Mouse (Mus musculus) granulocyte monocyte progenitor cell, adult 5-6 weeks (primary cell): Measurements from ENCODE around the gene Gm13695. TPM values are rescaled to one million over a fixed set of nuclear protein-coding genes. Genes with fewer than 3 reads are reported as not detected.
"Not testable (repeated sequence)": the region's sequence is repeated elsewhere in the genome, so short reads cannot be mapped to it uniquely, and the experiment has no call there.

Source experiments
- ATAC-seq: replicated peaks from 2 replicates; pipeline ENCODE4 v1.8.0; 2016; ENCODE audit warnings: mild to moderate bottlenecking, moderate TSS enrichment, inconsistent platforms; ENCODE audit not compliant: poor library complexity, severe bottlenecking
- total RNA-seq, 2 experiments: library from RNA; stranded (forward) in 1 of 2; stranded (reverse) in 1 of 2; fragments of 200-712, 200-1000 nt in 1 of 2; fragments of >200 nt in 1 of 2; fragmentation: Nextera tagmentation in 1 of 2; gene quantifications; 2 replicates each; pipeline ENCODE4 v1.2.3; 2014 to 2017

Gm13695 gene
- not detected in 2 replicates for total RNA-seq (2014; fragmentation: Nextera tagmentation)
- not detected in 2 replicates for total RNA-seq (2017)

- ATAC-seq = not testable (repeated sequence)
Measured at GRCm38 (mm10) chr2:83967013-83967412, at the start of gene Gm13695. Gm13695 (plus strand) TSS chr2:83967313.

GRCm38 (mm10) chr2:83929478-83930088, 37.5 kb upstream of the Gm13695 start:
- peak; percentile 100 for ATAC-seq

- peak; percentile 90 for ATAC-seq
Measured at GRCm38 (mm10) chr2:83940931-83941361, 26.2 kb upstream of the Gm13695 start, which contains the start of gene Zswim2. Zswim2 (minus strand) TSS chr2:83941228.

- ATAC-seq = 0 out of 2 replicates have a peak, but pooled peaks have one; percentile 5
Measured at GRCm38 (mm10) chr2:83941378-83941777, 25.7 kb upstream of the Gm13695 start.

GRCm38 (mm10) chr2:83941792-83942191, 25.3 kb upstream of the Gm13695 start:
- ATAC-seq = peak; percentile 61

GRCm38 (mm10) chr2:83955393-83955792, 11.7 kb upstream of the Gm13695 start, which contains the start of gene Gm13698:
Gm13698 (plus strand) TSS chr2:83955693.
- ATAC-seq = not testable (repeated sequence)

GRCm38 (mm10) chr2:83961203-83961602, 5.9 kb upstream of the Gm13695 start, which contains the start of gene Gm13693:
Gm13693 (plus strand) TSS chr2:83961503.
- not testable (repeated sequence) for ATAC-seq

GRCm38 (mm10) chr2:83972823-83973222, 5.7 kb downstream of the Gm13695 start, which contains the start of gene Gm13696:
Gm13696 (plus strand) TSS chr2:83973123.
- ATAC-seq = not testable (repeated sequence)

GRCm38 (mm10) chr2:83978633-83979032, 11.5 kb downstream of the Gm13695 start, which contains the start of gene Gm13694:
Gm13694 (plus strand) TSS chr2:83978933.
- not testable (repeated sequence) for ATAC-seq

- ATAC-seq = not testable (repeated sequence)
Measured at GRCm38 (mm10) chr2:83984443-83984842, 17.3 kb downstream of the Gm13695 start, which contains the start of gene Gm13697. Gm13697 (plus strand) TSS chr2:83984743.

GRCm38 (mm10) chr2:83990253-83990652, 23.1 kb downstream of the Gm13695 start, which contains the start of gene Gm13691:
Gm13691 (plus strand) TSS chr2:83990553.
- ATAC-seq = not testable (repeated sequence)

GRCm38 (mm10) chr2:83993639-83994255, 26.6 kb downstream of the Gm13695 start:
- ATAC-seq = peak; percentile 100

GRCm38 (mm10) chr2:83994526-83994925, 27.4 kb downstream of the Gm13695 start:
- not testable (repeated sequence) for ATAC-seq

- ATAC-seq = no peak
Measured at GRCm38 (mm10) chr2:84008913-84009312, 41.8 kb downstream of the Gm13695 start.

GRCm38 (mm10) chr2:84009818-84010217, 42.7 kb downstream of the Gm13695 start:
- peak; percentile 85 for ATAC-seq

GRCm38 (mm10) chr2:84014572-84014971, 47.5 kb downstream of the Gm13695 start:
- no peak for ATAC-seq

GRCm38 (mm10) chr2:84016291-84016690, 49.2 kb downstream of the Gm13695 start:
- not testable (repeated sequence) for ATAC-seq

GRCm38 (mm10) chr2:84018330-84018729, 51.2 kb downstream of the Gm13695 start:
- ATAC-seq = peak; percentile 33
